Mouse (Mus musculus) liver, postnatal 0 days (tissue): Measurements from ENCODE around the gene Tdrd9. TPM values are rescaled to one million over a fixed set of nuclear protein-coding genes. Genes with fewer than 3 reads are reported as not detected.
"Not testable (repeated sequence)": the region's sequence is repeated elsewhere in the genome, so short reads cannot be mapped to it uniquely, and the experiment has no call there.

Source experiments
- ATAC-seq: fragments of 200-750 bp; cut with Nextera tagmentation; 2 replicates; pipeline ENCODE4 v1.8.0; 2017; ENCODE audit warnings: mild to moderate bottlenecking, moderate library complexity
- DNase-seq: peaks from one replicate; pipeline ENCODE4 v3.0.0-alpha.2; 2016
- H3K27ac ChIP-seq: fragments of 300-500 bp; sonication (generic); 2 replicates; pipeline ENCODE4 v1.5.1; 2014; ENCODE audit warnings: antibody characterized with exemption, moderate library complexity, mild to moderate bottlenecking, low read depth
- H3K27me3 ChIP-seq: fragments of 300-500 bp; sonication (generic); 2 replicates; pipeline ENCODE4 v1.6.1; 2014; ENCODE audit warnings: low read length, control low read depth, mixed read lengths; ENCODE audit not compliant: insufficient read depth
- H3K36me3 ChIP-seq: fragments of 300-500 bp; sonication (generic); replicated peaks from 2 replicates; pipeline ENCODE4 v1.6.1; 2014; ENCODE audit warnings: mild to moderate bottlenecking, control low read depth, low read length, moderate library complexity, mixed read lengths; ENCODE audit not compliant: insufficient read depth
- H3K4me1 ChIP-seq: fragments of 300-500 bp; sonication (generic); 2 replicates; pipeline ENCODE4 v1.6.1; 2014; ENCODE audit warnings: antibody characterized with exemption, mild to moderate bottlenecking, control low read depth; ENCODE audit not compliant: insufficient read depth
- H3K4me2 ChIP-seq: fragments of 300-500 bp; sonication (generic); 2 replicates; pipeline ENCODE4 v1.6.1; 2014; ENCODE audit warnings: low read depth, mild to moderate bottlenecking, low read length, moderate library complexity, mixed read lengths
- H3K4me3 ChIP-seq: fragments of 300-500 bp; sonication (generic); 2 replicates; pipeline ENCODE4 v1.5.1; 2014; ENCODE audit warnings: low read depth, low read length
- H3K9ac ChIP-seq: fragments of 300-500 bp; sonication (generic); replicated peaks from 2 replicates; pipeline ENCODE4 v1.6.1; 2014; ENCODE audit warnings: mild to moderate bottlenecking, moderate library complexity
- H3K9me3 ChIP-seq: fragments of 300-500 bp; sonication (generic); 2 replicates; pipeline ENCODE4 v1.6.1; 2016; ENCODE audit warnings: mild to moderate bottlenecking, control low read depth, low read length, mixed read lengths
- CTCF ChIP-seq: sonication (generic); IDR thresholded peaks from 2 replicates; pipeline ENCODE4 v1.5.1; 2016; ENCODE audit warnings: antibody characterized with exemption, low read depth
- EP300 ChIP-seq: IDR thresholded peaks from 2 replicates; pipeline ENCODE4 v1.6.1; 2016; ENCODE audit warnings: antibody characterized with exemption, low read depth, mild to moderate bottlenecking
- WGBS: fragments of 180-500 bp; shearing (Covaris S2); extraction: QIAGEN DNeasy Blood & Tissue Kit; methylation state at CpG from one replicate; pipeline ENCODE4 v1.1.7; 2014; ENCODE audit not compliant: insufficient replicate concordance; 5-methylcytosine and 5-hydroxymethylcytosine counted together
- polyA plus RNA-seq: library from polyadenylated mRNA; unstranded; fragments of >200 nt; fragmentation: Nextera tagmentation; extraction: Ambion mirVana; gene quantifications from 2 replicates; pipeline ENCODE4 v1.2.1, GENCODE M21; 2015

Gene Tdrd9
- polyA plus RNA-seq, 1 experiment from 2014 or later: 0.21 TPM

GRCm38 (mm10) chr12:111945115-111945514, 26.2 kb upstream of the Tdrd9 start:
- ATAC-seq: peak; percentile 24
- WGBS: 13% methylated on average over 8 of the region's 8 CpGs
- Histone ChIP-seq H3K36me3 (no peaks in the 10 kb centered on the region), H3K4me3 (no peak overlapping the region), H3K27ac (peak overlapping the region; percentile 88), H3K4me2 (peak overlapping the region; percentile 44), H3K4me1 (peaks cover 28% of the 10 kb centered on the region), H3K27me3 (no peaks in the 10 kb centered on the region), H3K9me3 (no peaks in the 10 kb centered on the region), H3K9ac (peak overlapping the region; percentile 55)
- no peak for TF ChIP-seq CTCF
- peak; percentile 65; the same call in 1 of the 2 replicates for TF ChIP-seq EP300
- DNase-seq: peak; percentile 49

DNA sequence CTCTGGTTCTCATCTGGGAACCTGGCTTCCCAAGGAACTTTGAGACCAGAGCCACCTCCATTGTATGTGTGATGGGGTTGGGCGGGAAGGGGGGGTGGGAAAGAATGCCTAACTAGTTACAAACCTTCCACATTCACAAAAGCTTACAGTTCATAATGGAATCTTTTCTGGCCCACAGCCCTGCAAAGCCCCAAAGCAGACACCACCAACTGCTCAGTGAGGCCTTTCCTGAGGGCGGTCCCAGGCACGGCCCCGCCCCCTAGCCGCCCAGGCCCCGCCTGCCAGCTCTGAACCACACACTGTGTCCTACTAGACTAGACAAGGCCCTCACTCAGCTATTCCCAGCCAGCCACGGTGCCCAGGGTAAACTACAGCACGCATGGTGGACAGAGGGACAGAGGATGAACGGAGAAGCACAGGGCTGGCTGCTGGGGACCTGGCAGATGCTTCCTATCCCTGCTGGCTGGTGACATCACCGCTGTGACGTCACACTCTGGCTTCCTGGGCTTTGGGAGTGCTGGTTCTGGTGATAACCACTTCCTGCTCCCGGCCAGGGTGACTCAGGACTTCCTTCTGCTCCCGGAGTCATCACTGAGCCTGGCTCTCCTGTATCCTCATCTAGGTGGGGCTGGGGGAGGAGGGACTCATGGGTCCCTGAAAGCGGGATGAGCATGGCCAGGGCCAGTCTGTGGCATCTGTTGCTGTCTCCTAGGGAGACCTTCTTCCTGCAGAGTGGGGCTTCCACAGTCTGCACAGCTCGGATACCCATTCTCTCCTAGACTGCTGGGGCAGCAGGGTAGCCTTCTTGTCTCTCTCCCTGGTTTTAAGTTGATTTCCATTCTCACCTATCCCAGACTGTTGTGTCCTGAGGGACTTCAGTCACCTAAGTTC, 25.3 kb upstream of the Tdrd9 start:
- not testable (repeated sequence) for H3K4me2 ChIP-seq, H3K9me3 ChIP-seq, H3K36me3 ChIP-seq, H3K4me3 ChIP-seq, DNase-seq, H3K27me3 ChIP-seq
- peak; percentile 63 for ATAC-seq
- Histone ChIP-seq H3K9ac (peak overlapping the region; percentile 55; the same call in 1 of the 2 replicates), H3K4me1 (peaks cover 32% of the 10 kb centered on the region), H3K27ac (peak overlapping the region; percentile 88)
- WGBS: 17% methylated on average over 8 of the region's 15 CpGs

DNA sequence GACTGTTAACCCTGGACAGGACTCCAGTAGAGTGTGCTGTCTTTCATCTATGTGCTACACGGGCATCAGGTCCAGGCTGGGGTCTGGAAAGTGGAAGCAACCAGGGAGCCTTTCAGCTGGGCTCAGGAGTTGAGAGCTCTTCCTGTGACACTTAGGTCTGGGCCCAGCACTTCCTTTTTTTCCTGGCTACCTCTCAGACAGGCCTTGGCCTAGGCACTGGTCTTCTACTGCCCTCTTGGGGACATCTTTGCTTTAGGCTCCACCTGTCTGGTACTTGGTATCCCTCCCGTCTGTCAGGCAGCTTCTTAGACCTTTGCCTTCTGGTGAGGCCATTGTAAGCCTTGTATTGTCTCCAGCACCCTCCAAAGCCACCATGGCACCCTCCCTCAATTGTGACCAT, 24.6 kb upstream of the Tdrd9 start:
- Histone ChIP-seq H3K4me1 (peaks cover 36% of the 10 kb centered on the region), H3K9me3 (no peaks in the 10 kb centered on the region)

GRCm38 (mm10) chr12:111950486-111950885, 20.9 kb upstream of the Tdrd9 start:
- no peak for DNase-seq
- Histone ChIP-seq H3K4me2 (no peak overlapping the region), H3K9me3 (no peaks in the 10 kb centered on the region), H3K27me3 (no peaks in the 10 kb centered on the region), H3K9ac (no peak overlapping the region), H3K4me3 (no peak overlapping the region), H3K4me1 (peaks cover 19% of the 10 kb centered on the region), H3K36me3 (no peaks in the 10 kb centered on the region), H3K27ac (no peak overlapping the region)
- 62% methylated on average over 5 of the region's 5 CpGs for WGBS
- TF ChIP-seq EP300 (no peak), CTCF (no peak)
- no peak for ATAC-seq

More for the DNA sequence above, 24.6 kb upstream of the Tdrd9 start:
- Histone ChIP-seq H3K27me3 (no peaks in the 10 kb centered on the region), H3K4me2 (no peak overlapping the region), H3K36me3 (no peaks in the 10 kb centered on the region), H3K4me3 (no peak overlapping the region), H3K9ac (no peak overlapping the region), H3K27ac (peak overlapping the region; percentile 55)
- DNase-seq: peak; percentile 68
- peak; percentile 16; the same call in 1 of the 2 replicates for ATAC-seq
- TF ChIP-seq CTCF: peak; percentile 88
- TF ChIP-seq EP300: no peak
- 20% methylated on average over 2 of the region's 2 CpGs for WGBS

- DNase-seq: no peak
- no peaks in the 10 kb centered on the region for H3K9me3 ChIP-seq
- H3K27ac ChIP-seq: no peak overlapping the region
- no peak overlapping the region for H3K4me3 ChIP-seq
- peak; percentile 42 for ATAC-seq
- peaks cover 15% of the 10 kb centered on the region for H3K4me1 ChIP-seq
- no peaks in the 10 kb centered on the region for H3K36me3 ChIP-seq
- 52% methylated on average over 5 of the region's 5 CpGs for WGBS
- H3K27me3 ChIP-seq: no peaks in the 10 kb centered on the region
- no peak overlapping the region for H3K4me2 ChIP-seq
- H3K9ac ChIP-seq: no peak overlapping the region
- no peak for TF ChIP-seq CTCF
- TF ChIP-seq EP300: no peak
Measured at GRCm38 (mm10) chr12:111951701-111952100, 19.7 kb upstream of the Tdrd9 start.

DNA sequence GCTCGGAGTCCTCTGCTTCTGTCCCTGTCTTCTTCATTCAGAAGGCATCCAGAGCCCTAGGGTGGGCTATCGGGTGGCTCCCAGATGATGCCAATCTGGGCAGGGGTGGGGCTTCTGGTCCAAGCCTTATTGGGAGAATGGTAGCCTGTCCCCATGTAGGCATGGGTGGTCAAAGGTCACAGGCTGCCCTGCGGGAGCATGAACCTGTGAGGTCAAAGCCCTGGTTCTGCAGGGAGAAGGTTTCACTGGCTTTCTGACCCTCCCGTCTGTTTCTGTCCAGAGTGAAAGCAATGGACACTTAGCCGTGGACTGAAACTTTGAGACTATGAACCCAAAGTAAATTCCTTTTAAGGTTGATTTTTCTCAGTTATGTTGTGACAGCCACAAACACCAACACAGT, 15.2 kb upstream of the Tdrd9 start:
- no peak overlapping the region for H3K4me3 ChIP-seq
- H3K9me3 ChIP-seq: no peaks in the 10 kb centered on the region
- H3K36me3 ChIP-seq: peaks cover 19% of the 10 kb centered on the region
- 69% methylated on average over 5 of the region's 5 CpGs for WGBS
- no peak overlapping the region for H3K27ac ChIP-seq
- H3K4me1 ChIP-seq: peaks cover 14% of the 10 kb centered on the region
- peak; percentile 37 for DNase-seq
- peak; percentile 64 for ATAC-seq
- H3K27me3 ChIP-seq: no peaks in the 10 kb centered on the region
- no peak overlapping the region for H3K4me2 ChIP-seq
- no peak overlapping the region for H3K9ac ChIP-seq
- TF ChIP-seq CTCF (no peak), EP300 (no peak)
